Mouse (Mus musculus): ENCODE data around the gene Prom2. TPM values are rescaled to one million over a fixed set of nuclear protein-coding genes. Genes with fewer than 3 reads are reported as not detected.

The Prom2 gene
- total and polyA plus RNA-seq, 3 experiments = not detected

DNA sequence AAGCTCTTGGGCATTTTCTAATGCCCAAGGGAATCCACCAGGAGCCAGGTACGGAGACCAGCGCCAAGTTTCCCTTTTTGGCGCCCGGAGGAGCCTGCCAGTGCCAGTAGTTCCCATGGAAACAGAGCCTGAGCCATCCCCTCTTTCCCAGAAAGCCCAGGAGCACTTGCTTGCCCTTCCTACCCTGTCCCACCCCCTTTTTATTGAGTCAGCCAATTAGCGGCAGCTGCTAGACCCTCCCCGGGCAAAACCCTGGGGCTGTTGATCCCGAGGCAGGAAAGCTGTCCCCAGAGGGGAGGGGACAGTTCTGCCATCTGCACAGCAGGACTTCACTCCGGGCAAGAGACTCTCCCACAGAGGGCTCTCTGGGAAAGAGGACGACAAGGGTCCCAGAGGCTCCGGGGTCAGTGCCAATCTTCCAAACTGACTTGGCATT, 19.2 kb downstream of the Prom2 start, which contains the start of gene Kcnip3 (continued):
- no peak for TF ChIP-seq MYC (IDR thresholded peaks at IDR 0.05; ENCODE audit: low read depth, low read length)

DNA sequence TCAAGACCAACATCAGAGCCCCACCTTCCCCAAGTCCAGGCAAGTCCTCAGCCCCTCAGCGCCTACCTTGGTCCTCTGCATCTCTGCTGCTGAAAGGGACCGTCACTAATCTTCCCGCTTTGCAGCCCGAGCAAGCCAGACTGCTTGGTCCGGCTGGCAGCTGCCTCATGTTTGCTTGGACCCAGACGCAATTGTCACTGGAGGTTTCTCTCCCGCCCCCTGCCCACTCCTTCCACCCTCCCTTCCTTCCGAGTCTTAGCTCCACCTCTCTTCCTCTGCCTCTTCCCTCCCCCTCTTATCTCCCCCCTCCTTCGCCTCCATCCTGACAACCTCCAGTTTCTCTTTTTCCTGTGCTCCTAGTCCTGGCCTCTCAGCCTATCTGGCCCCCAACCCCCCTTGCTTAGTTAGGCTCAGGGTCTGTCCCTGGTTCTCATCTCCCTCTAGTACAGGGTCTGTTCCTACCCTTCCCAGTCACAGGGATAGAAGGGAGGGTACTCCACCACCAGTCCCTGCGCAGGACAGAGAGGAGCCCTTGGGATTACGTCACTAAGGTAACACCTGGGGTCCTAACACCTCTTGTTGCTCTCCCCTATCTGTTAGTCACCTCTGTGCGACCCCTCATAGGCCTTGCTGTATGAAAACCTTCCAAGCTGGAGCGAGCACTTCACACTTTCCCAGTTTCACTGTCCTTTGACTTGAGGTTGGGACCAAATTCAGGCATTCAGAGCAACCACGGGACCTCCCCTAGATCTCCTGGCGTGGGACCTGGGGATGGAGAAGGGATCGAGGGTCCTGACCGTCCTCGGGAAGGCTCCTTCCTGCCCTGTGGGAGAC, 19.9 kb downstream of the Prom2 start:
- DNase-seq (ENCODE audit: low read depth, low spot score) = no peak
- Histone ChIP-seq H3K9ac (ENCODE audit: control insufficient read depth, low read depth, low read length, poor library complexity, severe bottlenecking) (no peak overlapping the region), H3K4me1 (ENCODE audit: control insufficient read depth in 1 of 2, insufficient read depth in 2 of 2, low read length in 2 of 2) (peaks cover 0 to 3% of the 10 kb centered on the region in 2 experiments; a peak in 1 of 4 replicates), H3K27me3 (ENCODE audit: control insufficient read depth in 1 of 2, insufficient read depth in 2 of 2, low read length in 2 of 2) (peaks cover 4 to 13% of the 10 kb centered on the region in 2 experiments), H3K4me3 (ENCODE audit: control insufficient read depth in 1 of 2, insufficient read depth in 1 of 2, low read depth in 2 of 2, low read length in 2 of 2) (no peak overlapping the region), H3K36me3 (ENCODE audit: control insufficient read depth in 1 of 2, insufficient read depth in 2 of 2, low read length in 2 of 2) (no peaks in the 10 kb centered on the region), H3K27ac (ENCODE audit: control insufficient read depth, low read depth, low read length) (no peak overlapping the region), H3K9me3 (replicated peaks; ENCODE audit: insufficient read depth, low read length) (no peaks in the 10 kb centered on the region), H3K79me2 (ENCODE audit: control insufficient read depth, insufficient read depth, low read length, poor library complexity) (no peaks in the 10 kb centered on the region)
- TF ChIP-seq SMC3 (IDR thresholded peaks at IDR 0.05; ENCODE audit: low read depth, low read length) (no peak), MYC (IDR thresholded peaks at IDR 0.05; ENCODE audit: low read depth, low read length) (no peak)

DNA sequence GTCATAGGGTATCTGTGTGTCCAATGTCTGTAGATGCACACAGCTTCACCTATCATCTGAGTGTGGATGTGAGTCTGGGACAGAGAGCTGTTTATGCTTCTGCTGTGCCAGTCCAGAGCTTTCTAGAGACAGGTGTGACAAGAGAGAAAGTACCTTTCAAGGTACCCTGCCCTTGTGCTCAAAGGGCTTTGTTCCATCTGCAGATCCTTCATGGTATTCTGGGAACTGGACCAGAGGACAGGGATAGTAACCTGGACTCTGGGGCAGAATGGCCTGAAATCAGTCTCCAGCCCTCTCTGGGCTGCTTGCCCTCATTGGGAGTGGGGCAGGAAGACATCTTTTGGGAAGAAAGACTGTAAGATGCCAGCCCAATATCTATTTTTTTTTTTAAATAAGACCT, 21.1 kb downstream of the Prom2 start:
- H3K27me3 ChIP-seq (ENCODE audit: control insufficient read depth in 1 of 2, insufficient read depth in 2 of 2, low read length in 2 of 2) = peaks cover 7 to 13% of the 10 kb centered on the region in 2 experiments
- H3K79me2 ChIP-seq (ENCODE audit: control insufficient read depth, insufficient read depth, low read length, poor library complexity) = no peaks in the 10 kb centered on the region
- H3K9ac ChIP-seq (ENCODE audit: control insufficient read depth, low read depth, low read length, poor library complexity, severe bottlenecking) = no peak overlapping the region
- H3K9me3 ChIP-seq (replicated peaks; ENCODE audit: insufficient read depth, low read length) = no peaks in the 10 kb centered on the region
- no peak for TF ChIP-seq RAD21 (IDR thresholded peaks at IDR 0.05; ENCODE audit: low read depth, low read length)
- TF ChIP-seq NELFE (IDR thresholded peaks at IDR 0.05; ENCODE audit: low read depth, low read length) = no peak
- TF ChIP-seq TBP (IDR thresholded peaks at IDR 0.05; ENCODE audit: low read depth, low read length) = no peak
- no peak for TF ChIP-seq MAZ (IDR thresholded peaks at IDR 0.05; ENCODE audit: low read depth, low read length)
- TF ChIP-seq MYC (IDR thresholded peaks at IDR 0.05; ENCODE audit: low read depth, low read length) = no peak
- TF ChIP-seq EP300 (IDR thresholded peaks at IDR 0.05; ENCODE audit: low read depth in 1 of 2, low read length in 2 of 2) = no peak
- no peak for TF ChIP-seq POLR2AphosphoS2 (IDR thresholded peaks at IDR 0.05; ENCODE audit: low read length)
- TF ChIP-seq USF1 (IDR thresholded peaks at IDR 0.05; ENCODE audit: low read depth, low read length) = no peak
- TF ChIP-seq GABPA (IDR thresholded peaks at IDR 0.05; ENCODE audit: low read depth, low read length) = no peak
- no peak for TF ChIP-seq JUND (IDR thresholded peaks at IDR 0.05; ENCODE audit: low read depth, low read length)
- no peak for TF ChIP-seq CTCF (IDR thresholded peaks at IDR 0.05 in 2 of 3, conservative IDR thresholded peaks at IDR 0.05 in 1 of 3; ENCODE audit: control insufficient read depth in 1 of 3, insufficient read depth in 1 of 3, low read depth in 2 of 3, low read length in 3 of 3, poor library complexity in 1 of 3, severe bottlenecking in 1 of 3)
- no peak for TF ChIP-seq TAL1 (IDR thresholded peaks at IDR 0.05; ENCODE audit: low read length)
- no peak for TF ChIP-seq RCOR1 (IDR thresholded peaks at IDR 0.05; ENCODE audit: low read depth, low read length)
- no peak for TF ChIP-seq CHD1 (IDR thresholded peaks at IDR 0.05; ENCODE audit: low read depth, low read length)
- TF ChIP-seq TCF12 (IDR thresholded peaks at IDR 0.05; ENCODE audit: low read depth, low read length) = no peak
- TF ChIP-seq POLR2AphosphoS5 (IDR thresholded peaks at IDR 0.05; ENCODE audit: borderline replicate concordance, low read depth, low read length) = no peak
- H3K36me3 ChIP-seq (ENCODE audit: control insufficient read depth in 1 of 2, insufficient read depth in 2 of 2, low read length in 2 of 2) = no peaks in the 10 kb centered on the region
- no peak for DNase-seq (ENCODE audit: low read depth, low spot score)
- peaks cover 0 to 3% of the 10 kb centered on the region in 2 experiments; a peak in 1 of 4 replicates for H3K4me1 ChIP-seq (ENCODE audit: control insufficient read depth in 1 of 2, insufficient read depth in 2 of 2, low read length in 2 of 2)
- no peak overlapping the region for H3K27ac ChIP-seq (ENCODE audit: control insufficient read depth, low read depth, low read length)
- H3K4me3 ChIP-seq (ENCODE audit: control insufficient read depth in 1 of 2, insufficient read depth in 1 of 2, low read depth in 2 of 2, low read length in 2 of 2) = no peak overlapping the region

Data from MEL (cell line).